Mouse (Mus musculus) bone marrow macrophage, adult 2 months (primary cell): ENCODE data around the gene Fam72a.

Experiments used
- CTCF ChIP-seq: IDR thresholded peaks from 2 replicates; pipeline ENCODE4 v1.5.1; 2012; ENCODE audit warnings: low read depth, mild to moderate bottlenecking, low read length, moderate library complexity
- POLR2A ChIP-seq: IDR thresholded peaks from 2 replicates; pipeline ENCODE4 v1.6.1; 2012; ENCODE audit warnings: mild to moderate bottlenecking, low read depth, low read length, borderline replicate concordance

DNA sequence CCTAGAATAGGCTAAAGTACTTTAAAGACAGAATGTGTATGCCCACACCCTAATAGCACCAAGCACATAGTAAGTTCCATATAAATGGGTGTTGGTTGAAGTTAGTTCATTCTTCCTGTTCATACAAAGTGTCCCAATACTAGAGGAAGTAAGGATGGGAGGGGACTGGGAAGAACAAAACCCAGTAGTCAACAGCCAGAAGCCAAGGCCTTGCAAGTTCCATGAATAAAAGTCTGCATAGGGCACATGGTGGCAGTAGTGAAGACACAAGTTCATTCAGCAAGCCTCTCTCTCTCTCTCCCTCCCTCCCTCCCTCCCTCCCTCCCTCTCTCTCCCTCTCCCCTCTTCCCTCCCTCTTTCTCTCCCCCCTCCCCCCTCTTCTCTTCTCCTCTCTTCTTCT is 16.6 kb upstream of the Fam72a start:
- TF ChIP-seq CTCF: no peak
- TF ChIP-seq POLR2A: no peak
